Mouse (Mus musculus): ENCODE results near the gene Tctex1d2. TPM values are rescaled to one million over a fixed set of nuclear protein-coding genes. Genes with fewer than 3 reads are reported as not detected.
"Not testable (repeated sequence)": the region's sequence is repeated elsewhere in the genome, so short reads cannot be mapped to it uniquely, and the experiment has no call there.

Tctex1d2 gene
- total RNA-seq, 2 experiments from 2014 or later: 5.7 to 6.0 TPM

DNA sequence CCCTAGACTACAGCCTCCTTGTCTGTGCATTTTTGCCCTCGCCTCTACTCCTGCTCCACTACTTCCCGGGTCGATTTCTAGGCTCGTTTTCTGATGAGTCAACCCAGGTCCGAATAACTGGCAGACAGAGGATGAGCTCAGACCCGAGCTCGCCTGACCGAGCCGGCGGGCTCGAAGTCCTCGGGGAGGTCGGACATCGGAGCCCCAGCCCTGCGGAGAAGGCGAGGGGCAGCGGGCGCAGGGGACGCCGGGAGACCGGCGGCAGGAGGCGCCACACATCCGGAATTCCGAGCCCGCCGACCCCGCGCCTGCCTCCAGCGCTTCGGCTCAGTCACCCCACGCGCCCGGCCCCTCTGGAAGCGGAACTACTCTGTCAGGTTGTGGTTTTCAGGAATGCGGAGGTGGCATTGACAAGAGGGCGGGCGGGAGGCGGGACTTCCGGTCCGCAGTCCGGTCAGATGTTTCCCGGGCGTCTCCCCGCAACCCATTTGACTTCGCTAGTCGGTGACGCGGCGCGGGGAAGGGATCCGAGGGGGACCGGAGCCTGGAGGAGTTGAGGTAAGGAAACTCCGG lies 11.1 kb downstream of the Tctex1d2 start, which contains the start of gene Pcyt1a:
Gene Pcyt1a, plus strand, starts transcription at position 448 of the 573 bp plus-strand sequence.
- intact Hi-C loops (cut with DNase I): loop anchor here (5.0 kb wide), 1 partner anchor 98 kb away; the partner anchor contains the start of gene Ubxn7
- peak; percentile 87 to 90 for DNase-seq

DNA sequence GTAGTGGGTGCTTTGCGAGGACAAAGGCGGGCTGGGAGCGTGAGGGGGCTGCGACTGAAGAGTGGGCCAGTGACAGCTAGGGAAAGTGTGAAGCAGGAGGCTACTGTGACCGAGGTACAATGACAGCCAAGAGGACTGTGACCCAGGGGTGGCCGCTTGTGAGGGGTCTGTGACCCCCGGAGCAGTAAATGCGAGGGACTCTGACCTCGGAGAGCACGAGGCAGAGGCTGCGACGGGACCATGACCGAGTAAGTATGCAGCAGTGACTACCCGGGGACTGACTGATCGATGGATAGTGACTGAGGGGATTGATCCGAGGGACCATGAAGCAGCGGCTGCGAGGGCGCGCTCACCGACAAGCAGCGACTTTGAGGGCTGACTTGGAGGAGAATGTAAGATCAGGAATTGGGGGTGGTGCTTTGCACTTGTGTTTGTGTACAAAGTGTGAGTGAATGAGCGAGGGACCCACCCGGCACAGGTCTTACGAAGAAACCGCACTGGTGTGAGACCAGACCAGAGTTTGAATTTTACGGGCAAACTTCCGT lies 11.6 kb downstream of the Tctex1d2 start:
- intact Hi-C loops (cut with DNase I): loop anchor here (5.0 kb wide), 1 partner anchor 99 kb away; the partner anchor contains the start of gene Ubxn7
- no peak for DNase-seq

DNA sequence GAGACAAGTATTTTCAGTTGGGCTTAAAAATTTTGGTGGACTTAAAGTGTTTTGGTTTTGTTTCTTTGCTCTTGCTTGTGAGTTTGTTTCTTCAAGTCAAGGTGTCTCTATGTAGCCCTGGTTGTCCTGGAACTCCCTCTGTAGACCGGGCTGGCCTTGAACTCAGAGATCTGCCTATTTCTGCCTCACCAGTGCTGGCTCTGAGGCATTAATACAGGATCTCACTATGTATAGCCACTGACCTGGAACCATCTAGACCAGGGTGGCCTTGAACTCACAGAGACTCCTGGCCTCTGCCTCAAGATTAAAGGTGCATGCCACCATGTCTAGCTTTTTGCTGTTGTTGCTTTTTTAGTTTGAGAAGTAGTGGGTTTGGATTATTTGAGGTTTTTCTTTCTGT lies 12.4 kb downstream of the Tctex1d2 start:
- intact Hi-C loops (cut with DNase I): loop anchor here (5.0 kb wide), 1 partner anchor 100 kb away; the partner anchor contains the start of gene Ubxn7

DNA sequence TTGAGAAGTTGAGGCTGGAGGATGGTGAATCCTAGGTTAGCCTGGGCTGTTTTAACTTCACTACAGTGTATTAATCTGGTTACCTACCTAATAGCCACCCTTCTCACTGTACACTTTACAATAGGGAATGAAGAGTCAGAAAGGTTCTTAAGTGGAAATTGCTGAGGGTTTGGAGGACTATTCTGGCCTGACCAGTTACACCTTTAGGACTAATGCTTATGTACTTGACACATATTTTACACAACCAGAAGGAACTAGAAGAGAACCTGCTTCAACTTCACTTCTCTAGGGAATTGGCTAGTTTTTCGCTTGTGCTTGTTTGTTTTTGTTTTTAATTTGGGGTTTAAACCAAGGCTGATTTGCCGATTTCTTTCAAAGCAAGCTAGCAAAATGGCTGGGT lies 13.6 kb downstream of the Tctex1d2 start:
- intact Hi-C loops (cut with DNase I): loop anchor here (5.0 kb wide), 1 partner anchor 101 kb away; the partner anchor contains the start of gene Ubxn7
- DNase-seq: no peak

More for the DNA sequence above, 12.4 kb downstream of the Tctex1d2 start:
- DNase-seq: no peak

DNA sequence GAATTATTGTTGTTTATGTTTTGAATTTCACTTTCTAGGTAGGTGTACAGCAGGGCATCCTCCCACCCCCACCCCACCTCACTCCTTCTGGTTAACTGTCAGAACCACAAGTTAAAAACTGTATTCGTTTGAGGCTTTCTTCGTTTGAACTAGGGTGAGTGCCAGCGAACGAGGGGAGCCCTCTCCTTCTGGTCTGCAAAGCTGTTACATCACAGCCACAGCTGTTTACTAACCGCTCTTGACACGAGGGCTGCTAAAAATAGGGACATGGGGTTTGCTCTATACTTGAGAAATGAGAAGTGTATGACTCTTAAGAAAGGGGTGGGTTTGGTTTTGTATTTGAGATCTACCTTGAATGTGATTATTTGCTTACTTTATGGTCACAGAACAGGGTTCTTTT lies 14.6 kb downstream of the Tctex1d2 start:
- intact Hi-C loops (cut with DNase I): loop anchor here (5.0 kb wide), 1 partner anchor 102 kb away; the partner anchor contains the start of gene Ubxn7
- peak; percentile 25 to 43 for DNase-seq

DNA sequence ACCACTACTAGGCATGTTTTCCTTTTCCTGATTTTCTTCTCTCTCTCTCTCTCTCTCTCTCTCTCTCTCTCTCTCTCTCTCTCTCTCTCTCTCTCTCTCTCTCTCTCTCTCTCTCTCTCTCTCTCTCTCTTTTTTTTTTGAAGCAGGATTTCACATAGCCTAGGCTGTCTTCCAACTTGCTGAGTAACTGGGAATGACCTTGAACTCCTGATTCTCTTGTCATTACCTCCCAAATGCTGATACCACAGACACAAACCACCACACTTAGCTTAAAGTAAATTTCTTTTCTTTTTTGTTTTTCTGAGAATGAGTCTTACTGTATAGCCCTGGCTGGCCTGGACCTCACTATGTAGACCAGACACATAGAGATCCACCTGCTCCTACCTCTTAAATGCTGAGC lies 15.2 kb downstream of the Tctex1d2 start:
- no peak for DNase-seq
- intact Hi-C loops (cut with DNase I): loop anchor here (5.0 kb wide), 1 partner anchor 102 kb away; the partner anchor contains the start of gene Ubxn7

DNA sequence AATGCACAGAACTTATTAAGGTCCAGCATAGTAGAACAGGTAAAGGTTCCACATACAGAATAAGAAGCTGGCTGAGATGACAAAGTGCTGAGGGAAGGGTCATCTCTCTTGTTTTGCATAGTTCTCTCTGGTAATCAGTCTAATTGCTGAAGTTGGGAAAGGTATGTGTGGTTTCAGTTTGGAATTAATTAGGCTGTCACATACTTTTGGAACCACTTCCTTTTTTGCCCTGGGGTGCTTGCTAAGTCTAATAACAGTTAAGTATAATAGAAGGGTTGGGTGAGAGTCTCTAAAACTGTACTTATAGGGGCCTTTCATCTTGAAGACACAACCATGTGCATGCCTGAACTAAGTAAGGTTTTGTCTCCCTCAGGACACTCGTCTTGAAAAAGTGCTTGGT lies 17.2 kb downstream of the Tctex1d2 start:
- DNase-seq: no peak
- intact Hi-C loops (cut with DNase I): no loop called here

DNA sequence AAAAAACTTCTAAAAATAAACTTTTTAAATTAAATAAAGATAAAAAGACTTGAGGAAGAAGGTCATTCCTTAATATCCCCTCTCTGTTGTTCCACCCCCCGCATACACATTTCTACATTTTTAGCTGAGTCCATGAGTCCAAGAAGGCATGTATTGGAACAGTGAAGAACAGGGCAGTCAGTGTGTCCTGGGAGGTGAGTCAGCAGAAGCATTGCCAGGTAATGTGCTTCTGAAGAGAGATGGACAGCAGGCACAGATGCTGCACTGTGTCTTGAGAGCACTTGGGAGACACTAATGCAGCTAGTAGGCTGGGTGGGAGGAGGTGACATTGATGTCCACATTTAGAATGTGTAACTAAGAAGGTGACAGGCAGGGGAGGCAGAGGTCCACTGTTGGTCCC lies 17.8 kb downstream of the Tctex1d2 start:
- intact Hi-C loops (cut with DNase I): no loop called here
- no peak for DNase-seq

DNA sequence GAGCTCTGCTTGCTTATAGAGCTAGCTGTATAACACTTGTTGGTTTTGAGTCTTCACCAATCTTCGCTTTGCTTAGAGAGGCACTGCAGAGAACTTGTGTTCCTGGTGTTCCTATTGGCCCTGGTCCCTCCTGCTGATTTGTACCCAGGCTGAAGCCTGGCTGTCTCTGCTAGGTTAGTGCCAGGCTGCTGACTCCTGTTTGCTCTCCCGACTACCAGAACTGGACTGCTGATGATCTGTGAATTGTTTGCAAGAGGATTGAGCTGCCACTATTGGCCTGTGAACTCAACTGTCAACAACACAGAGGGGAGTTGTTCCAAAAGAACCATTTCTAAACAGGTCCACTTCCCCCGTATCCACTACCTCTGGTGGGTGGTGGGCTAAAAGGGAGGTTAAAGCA lies 21.9 kb downstream of the Tctex1d2 start:
- intact Hi-C loops (cut with DNase I): no loop called here
- DNase-seq: no peak

DNA sequence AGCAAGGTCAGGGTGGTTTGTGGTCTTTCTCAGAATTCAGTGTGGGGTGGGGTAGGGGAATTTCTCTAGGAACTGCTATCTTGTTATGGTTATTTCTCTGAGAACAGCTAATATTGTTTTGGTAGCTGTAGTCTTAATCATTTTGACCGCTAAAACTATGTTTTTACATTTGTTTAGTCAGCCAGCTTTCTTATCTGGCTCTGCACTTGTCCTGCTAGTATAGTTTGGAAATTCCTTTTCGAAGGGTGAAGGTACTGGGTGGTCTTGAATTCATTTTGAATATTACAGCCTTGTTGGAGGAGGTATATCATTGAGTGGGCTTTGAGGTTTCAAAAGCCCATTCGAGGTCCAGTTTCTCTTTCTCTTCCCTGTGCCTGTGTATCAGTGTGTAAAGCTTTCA lies 25.1 kb downstream of the Tctex1d2 start:
- DNase-seq; intact Hi-C loops (cut with DNase I): not testable (repeated sequence)

DNA sequence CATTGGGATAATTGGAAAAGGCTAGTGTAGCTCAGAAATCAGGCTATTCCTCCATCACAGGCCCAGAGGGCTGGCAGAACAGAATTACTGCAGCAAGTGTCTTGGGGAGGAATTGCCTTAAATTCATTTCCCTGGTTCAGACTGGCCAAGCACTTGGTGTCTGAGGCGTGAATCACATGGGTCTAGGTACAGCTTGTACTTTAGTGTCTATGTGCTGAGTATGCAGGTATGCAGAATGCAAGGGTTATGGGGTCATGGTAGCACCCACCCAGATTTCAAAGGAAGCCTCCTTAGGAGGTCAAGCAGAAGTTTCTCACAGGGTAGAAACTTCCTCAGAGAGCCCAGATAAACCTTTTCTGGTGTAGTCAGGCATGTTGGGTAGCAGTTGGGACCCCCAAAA lies 26.1 kb downstream of the Tctex1d2 start:
- intact Hi-C loops (cut with DNase I): no loop called here
- no peak for DNase-seq

DNA sequence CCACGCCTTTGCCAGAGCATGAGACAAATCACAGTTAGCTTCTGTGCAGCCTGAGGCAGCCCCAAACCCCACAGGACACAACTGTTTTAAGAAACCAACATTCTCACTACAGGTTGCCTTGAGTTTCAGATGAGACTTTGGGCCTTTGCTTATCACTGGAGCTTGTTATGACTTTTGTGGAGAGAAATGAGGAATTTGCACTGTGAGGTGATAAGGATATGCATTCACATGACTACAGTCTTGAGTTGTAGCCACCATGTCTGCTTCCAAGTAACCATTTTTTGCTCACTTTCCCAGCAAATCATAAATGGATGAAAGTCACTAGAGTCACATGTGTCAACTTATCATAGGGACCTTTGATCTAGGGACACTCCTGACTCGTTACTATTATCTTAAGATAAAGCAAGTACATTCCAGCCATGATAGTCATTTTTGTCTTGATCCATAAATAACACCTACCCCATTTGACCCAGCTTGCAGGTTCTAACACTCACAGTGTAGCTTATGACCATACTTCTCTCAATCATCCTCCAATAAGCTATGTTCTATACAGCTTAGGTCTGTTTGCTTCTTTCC lies 27.1 kb downstream of the Tctex1d2 start:
- DNase-seq: no peak
- intact Hi-C loops (cut with DNase I): no loop called here

DNA sequence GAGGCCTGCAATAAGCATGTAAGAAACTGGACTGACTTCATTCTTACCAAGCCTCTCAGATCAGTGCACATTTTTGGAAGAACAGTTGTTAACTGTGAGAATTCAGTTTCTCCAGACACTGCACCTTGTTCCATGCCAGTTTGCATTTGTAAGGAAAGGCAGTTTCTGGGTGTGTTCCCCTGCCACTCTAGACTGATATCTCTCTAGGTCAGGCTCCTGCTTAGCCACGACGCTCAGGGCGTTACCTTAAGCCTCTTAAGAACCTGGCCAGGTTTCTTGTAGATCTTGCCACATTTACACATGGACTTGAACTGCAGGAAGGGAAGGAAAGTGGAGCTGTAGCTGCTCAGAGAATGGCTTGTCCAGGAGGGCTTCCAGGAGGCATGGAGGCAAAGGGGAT lies 30.2 kb downstream of the Tctex1d2 start:
- DNase-seq: no peak

DNA sequence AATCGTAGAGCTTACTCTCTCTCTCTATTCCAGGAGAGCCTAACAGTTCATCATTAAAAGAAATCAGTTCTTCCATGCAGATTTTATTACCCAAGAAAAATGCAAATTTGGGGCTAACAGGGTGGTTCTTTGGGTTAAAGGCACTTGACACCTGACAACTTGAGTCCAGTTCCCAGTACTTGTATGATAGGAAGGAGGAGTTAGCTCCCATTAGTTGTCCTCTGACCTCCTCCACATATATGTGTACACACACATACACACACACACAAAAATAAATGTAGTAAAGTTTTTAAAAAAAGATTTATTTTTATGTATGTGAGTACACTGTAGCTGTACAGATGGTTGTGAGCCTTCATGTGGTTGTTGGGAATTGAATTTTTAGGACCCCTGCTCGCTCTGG lies 30.6 kb downstream of the Tctex1d2 start:
- DNase-seq: no peak
- intact Hi-C loops (cut with DNase I): no loop called here

More for the DNA sequence above, 30.2 kb downstream of the Tctex1d2 start:
- intact Hi-C loops (cut with DNase I): no loop called here

DNA sequence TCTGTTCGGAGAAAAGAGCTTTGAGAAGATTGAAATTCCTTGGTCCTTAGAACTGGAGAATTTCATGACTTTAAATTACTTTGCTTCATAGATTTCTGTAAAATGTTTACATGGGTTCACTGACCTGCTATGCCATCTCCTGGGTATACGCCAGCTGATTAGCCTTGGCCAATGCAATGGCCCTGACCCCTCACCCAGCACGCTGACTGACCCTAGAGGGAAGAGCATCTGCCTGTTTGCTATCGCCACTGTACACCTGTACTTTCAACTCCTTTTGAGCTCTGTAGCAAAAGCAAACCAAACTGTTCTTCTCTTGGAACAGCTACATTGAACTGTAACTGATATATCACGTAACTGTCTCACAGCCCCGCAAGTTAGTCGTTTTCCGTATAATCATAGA lies 33.6 kb downstream of the Tctex1d2 start:
- no peak for DNase-seq
- intact Hi-C loops (cut with DNase I): no loop called here

DNA sequence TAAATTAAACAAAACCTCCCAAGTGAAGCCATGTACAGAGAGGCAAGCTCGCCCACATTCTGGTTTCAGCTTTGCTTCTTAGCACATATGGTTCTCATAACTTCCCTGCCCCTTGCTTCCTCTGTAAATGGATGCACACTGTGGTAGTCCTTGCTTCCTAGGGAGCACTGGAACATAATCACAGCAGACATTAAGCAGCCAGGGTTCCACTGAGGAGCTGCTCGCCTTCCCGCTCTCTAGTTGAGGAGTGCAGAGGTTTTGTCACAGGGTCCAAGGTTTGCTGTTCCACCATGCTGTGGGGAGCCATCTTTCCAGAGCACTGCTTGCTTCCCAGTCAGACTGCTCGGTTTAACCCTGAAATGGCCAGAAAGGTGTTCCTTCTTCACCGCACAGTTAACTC lies 35.1 kb downstream of the Tctex1d2 start:
- DNase-seq: no peak
- intact Hi-C loops (cut with DNase I): loop anchor here (5.0 kb wide), 3 partner anchors 32 to 337 kb away; no protein-coding TSS in a partner anchor

DNA sequence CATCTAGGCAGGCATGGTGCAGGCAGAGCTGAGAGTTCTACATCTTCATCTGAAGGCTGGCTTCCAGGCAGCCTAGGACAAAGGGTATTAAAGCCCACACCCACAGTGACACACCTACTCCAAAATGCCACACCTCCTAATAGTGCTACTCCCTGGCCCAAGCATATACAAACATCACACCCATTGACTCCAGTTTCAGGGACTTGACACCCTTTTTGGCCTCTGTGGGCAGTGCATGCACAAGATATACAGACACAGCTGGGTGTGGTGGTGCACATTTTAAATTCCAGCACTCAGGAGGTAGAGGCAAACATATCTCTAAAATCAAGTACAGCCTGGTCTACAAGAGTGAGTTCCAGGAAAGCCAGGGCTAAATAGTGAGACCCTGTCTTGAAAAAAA lies 36.6 kb downstream of the Tctex1d2 start:
- intact Hi-C loops (cut with DNase I): loop anchor here (5.0 kb wide), 3 partner anchors 34 to 339 kb away; no protein-coding TSS in a partner anchor
- DNase-seq: no peak

DNA sequence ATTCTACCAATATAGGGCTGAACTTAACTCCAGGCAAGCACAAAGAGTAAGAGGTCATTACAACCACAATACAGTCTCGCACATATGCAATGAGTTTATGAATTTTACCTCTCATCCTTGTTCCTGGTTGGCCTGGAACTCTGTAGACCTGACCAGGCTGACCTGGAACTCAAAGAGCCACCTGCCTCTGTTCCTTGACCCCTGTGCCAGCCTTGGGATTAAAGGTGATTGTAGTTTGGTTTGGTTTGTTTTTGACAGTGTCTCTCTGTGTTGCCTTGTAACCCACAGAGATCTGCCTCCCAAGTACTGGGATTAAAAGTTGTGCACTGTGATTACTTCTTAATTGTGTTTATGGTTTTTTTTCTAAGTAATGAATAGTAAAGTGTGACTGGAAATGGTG lies 37.3 kb downstream of the Tctex1d2 start:
- DNase-seq: no peak
- intact Hi-C loops (cut with DNase I): loop anchor here (5.0 kb wide), 3 partner anchors 34 to 339 kb away; no protein-coding TSS in a partner anchor

DNA sequence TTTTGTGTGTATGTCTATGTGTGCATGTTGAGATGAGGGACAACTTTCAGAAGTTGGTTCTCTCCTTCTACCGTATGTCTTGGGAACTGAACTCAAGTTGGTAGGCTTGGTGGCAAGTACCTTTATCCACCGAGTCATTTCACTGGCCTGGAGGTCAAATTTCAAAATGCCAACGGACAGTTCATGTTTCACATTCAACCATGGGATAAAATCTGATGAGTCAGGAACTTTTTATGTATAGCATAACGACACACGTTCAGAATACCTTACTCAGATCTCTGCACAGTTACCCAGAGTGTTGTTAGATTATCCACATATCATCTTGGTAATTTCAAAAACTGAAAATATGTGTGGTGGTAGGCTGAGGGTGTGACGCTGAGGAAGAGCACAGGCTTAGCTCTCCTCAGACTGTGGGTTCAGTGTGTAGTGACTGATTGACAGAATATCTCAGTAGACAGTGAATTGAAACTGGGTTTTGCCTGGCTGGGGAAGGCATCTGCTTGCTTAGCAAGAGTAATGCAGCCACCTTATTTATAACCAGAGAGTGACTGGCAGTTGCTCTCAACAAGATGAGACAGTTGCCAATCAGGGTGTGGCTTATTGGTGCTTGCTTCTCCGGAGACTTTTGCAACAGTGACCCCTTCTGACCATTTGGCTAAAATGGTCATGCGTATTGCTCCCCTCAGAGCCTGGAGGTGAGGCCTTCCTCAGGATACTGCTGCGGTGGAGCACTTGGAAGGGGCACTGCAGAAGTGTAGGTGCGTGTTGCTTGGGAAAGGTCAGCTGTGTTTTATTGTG lies 38.3 kb downstream of the Tctex1d2 start:
- peak; percentile 54 to 81 for DNase-seq
- intact Hi-C loops (cut with DNase I): loop anchor here (5.0 kb wide), 3 partner anchors 35 to 340 kb away; no protein-coding TSS in a partner anchor

DNA sequence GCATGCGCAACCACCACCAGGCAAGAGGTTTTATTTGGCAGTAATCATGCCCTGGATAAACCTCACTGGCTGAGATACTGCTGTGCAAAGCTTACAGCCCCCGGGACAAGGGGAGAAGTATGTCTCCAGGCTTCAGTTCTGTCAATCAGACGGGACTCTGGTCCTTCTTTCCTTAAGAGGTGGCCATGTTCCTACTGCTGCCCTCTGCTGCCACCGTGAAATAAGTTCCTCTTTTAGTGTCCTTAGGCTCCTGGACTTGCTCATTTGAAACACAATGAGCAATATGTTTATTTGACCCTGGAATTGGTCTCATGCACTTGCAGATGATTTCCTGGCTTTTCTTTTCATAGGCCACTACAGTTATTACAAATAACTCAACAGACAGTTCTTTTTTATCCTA lies 41.0 kb downstream of the Tctex1d2 start:
- intact Hi-C loops (cut with DNase I): loop anchor here (10.0 kb wide), 1 partner anchor 186 kb away; the partner anchor contains the start of genes Rnf168 and Smco1
- DNase-seq: no peak
